Mouse (Mus musculus): ENCODE data around the gene Scml4. TPM values are rescaled to one million over a fixed set of nuclear protein-coding genes. Genes with fewer than 3 reads are reported as not detected.
A peak's percentile ranks its signal among the peaks of the same experiment; 100 is the strongest.

The Scml4 gene
- polyA plus RNA-seq, 1 experiment from 2014 or later = 0.66 TPM

GRCm38 (mm10) chr10:42862102-42862740 lies 2.1 kb downstream of the Scml4 start:
- Histone ChIP-seq H3K27me3 (no peaks in the 10 kb centered on the region), H3K4me3 (0 out of 2 replicates have a peak overlapping the region, but pooled peaks have one; percentile 5), H3K4me1 (replicated peaks) (peaks cover 17% of the 10 kb centered on the region; the same call in 1 of the 2 replicates), H3K9ac (peak overlapping the region; percentile 3; the same call in 1 of the 2 replicates), H3K36me3 (no peaks in the 10 kb centered on the region), H3K4me2 (peak overlapping the region; percentile 41), H3K9me3 (replicated peaks) (no peaks in the 10 kb centered on the region), H3K27ac (no peak overlapping the region)
- ATAC-seq (replicated peaks; ENCODE audit: insufficient number of reproducible peaks, insufficient read depth, low FRiP score, low read depth) = no peak
- WGBS = 54% methylated on average over 13 of the region's 13 CpGs

GRCm38 (mm10) chr10:42862806-42863205 lies 2.6 kb downstream of the Scml4 start:
- peaks cover 17% of the 10 kb centered on the region; the same call in 1 of the 2 replicates for H3K4me1 ChIP-seq (replicated peaks)
- WGBS = 61% methylated on average over 4 of the region's 4 CpGs
- H3K4me3 ChIP-seq = no peak overlapping the region
- no peaks in the 10 kb centered on the region for H3K36me3 ChIP-seq
- no peak overlapping the region; the same call in 1 of the 2 replicates for H3K4me2 ChIP-seq
- no peak for ATAC-seq (replicated peaks; ENCODE audit: insufficient number of reproducible peaks, insufficient read depth, low FRiP score, low read depth)
- no peak overlapping the region for H3K27ac ChIP-seq
- H3K9ac ChIP-seq = no peak overlapping the region
- H3K27me3 ChIP-seq = no peaks in the 10 kb centered on the region
- no peaks in the 10 kb centered on the region for H3K9me3 ChIP-seq (replicated peaks)

GRCm38 (mm10) chr10:42863621-42864391 lies 3.6 kb downstream of the Scml4 start:
- peak overlapping the region; percentile 17; the same call in 1 of the 2 replicates for H3K9ac ChIP-seq
- peak overlapping the region; percentile 67 for H3K4me2 ChIP-seq
- H3K27me3 ChIP-seq = no peaks in the 10 kb centered on the region
- peak overlapping the region; percentile 25; the same call in 1 of the 2 replicates for H3K27ac ChIP-seq
- H3K9me3 ChIP-seq (replicated peaks) = no peaks in the 10 kb centered on the region
- H3K4me3 ChIP-seq = peak overlapping the region; percentile 47
- no peaks in the 10 kb centered on the region for H3K36me3 ChIP-seq
- H3K4me1 ChIP-seq (replicated peaks) = peaks cover 17% of the 10 kb centered on the region; the same call in 1 of the 2 replicates
- 0 out of 2 replicates have a peak, but pooled peaks have one; percentile 38 for ATAC-seq (replicated peaks; ENCODE audit: insufficient number of reproducible peaks, insufficient read depth, low FRiP score, low read depth)
- WGBS = 33% methylated on average over 31 of the region's 31 CpGs

- Histone ChIP-seq H3K4me2 (peak overlapping the region; percentile 67), H3K27me3 (no peaks in the 10 kb centered on the region), H3K9me3 (replicated peaks) (no peaks in the 10 kb centered on the region), H3K36me3 (no peaks in the 10 kb centered on the region), H3K9ac (no peak overlapping the region), H3K4me3 (no peak overlapping the region), H3K27ac (peak overlapping the region; percentile 25; the same call in 1 of the 2 replicates), H3K4me1 (replicated peaks) (peaks cover 17% of the 10 kb centered on the region; the same call in 1 of the 2 replicates)
- 33% methylated on average over 5 of the region's 5 CpGs for WGBS
- ATAC-seq (replicated peaks; ENCODE audit: insufficient number of reproducible peaks, insufficient read depth, low FRiP score, low read depth) = no peak
These were observed 4.5 kb downstream of the Scml4 start for GRCm38 (mm10) chr10:42864696-42865095.

GRCm38 (mm10) chr10:42868416-42868815 lies 8.2 kb downstream of the Scml4 start:
- Histone ChIP-seq H3K4me1 (replicated peaks) (peaks cover 11% of the 10 kb centered on the region; the same call in 1 of the 2 replicates), H3K27me3 (no peaks in the 10 kb centered on the region), H3K9ac (no peak overlapping the region), H3K9me3 (replicated peaks) (no peaks in the 10 kb centered on the region), H3K4me3 (no peak overlapping the region), H3K4me2 (no peak overlapping the region), H3K36me3 (no peaks in the 10 kb centered on the region), H3K27ac (no peak overlapping the region)
- no peak for ATAC-seq (replicated peaks; ENCODE audit: insufficient number of reproducible peaks, insufficient read depth, low FRiP score, low read depth)
- WGBS = 85% methylated on average over 9 of the region's 9 CpGs

- no peak overlapping the region for H3K4me3 ChIP-seq
- H3K4me1 ChIP-seq (replicated peaks) = peaks cover 3% of the 10 kb centered on the region; the same call in 1 of the 2 replicates
- ATAC-seq (replicated peaks; ENCODE audit: insufficient number of reproducible peaks, insufficient read depth, low FRiP score, low read depth) = no peak
- no peaks in the 10 kb centered on the region for H3K36me3 ChIP-seq
- H3K27me3 ChIP-seq = no peaks in the 10 kb centered on the region
- no peak overlapping the region for H3K27ac ChIP-seq
- WGBS = 62% methylated on average over 6 of the region's 6 CpGs
- H3K4me2 ChIP-seq = no peak overlapping the region
- H3K9ac ChIP-seq = no peak overlapping the region
- H3K9me3 ChIP-seq (replicated peaks) = no peaks in the 10 kb centered on the region
These were observed 9.3 kb downstream of the Scml4 start for GRCm38 (mm10) chr10:42869467-42869866.

- 72% methylated on average over 15 of the region's 15 CpGs for WGBS
- Histone ChIP-seq H3K4me3 (no peak overlapping the region), H3K4me1 (replicated peaks) (peaks cover 4% of the 10 kb centered on the region; the same call in 1 of the 2 replicates), H3K36me3 (no peaks in the 10 kb centered on the region), H3K4me2 (no peak overlapping the region), H3K27ac (no peak overlapping the region), H3K9me3 (replicated peaks) (no peaks in the 10 kb centered on the region), H3K27me3 (no peaks in the 10 kb centered on the region), H3K9ac (no peak overlapping the region)
- ATAC-seq (replicated peaks; ENCODE audit: insufficient number of reproducible peaks, insufficient read depth, low FRiP score, low read depth) = no peak
These were observed 12.3 kb downstream of the Scml4 start for GRCm38 (mm10) chr10:42872269-42873010.

- Histone ChIP-seq H3K36me3 (no peaks in the 10 kb centered on the region), H3K27ac (no peak overlapping the region), H3K4me2 (no peak overlapping the region), H3K27me3 (no peaks in the 10 kb centered on the region), H3K4me1 (replicated peaks) (peaks cover 4% of the 10 kb centered on the region; the same call in 1 of the 2 replicates), H3K4me3 (no peak overlapping the region), H3K9ac (no peak overlapping the region), H3K9me3 (replicated peaks) (no peaks in the 10 kb centered on the region)
- 74% methylated on average over 7 of the region's 7 CpGs for WGBS
- no peak for ATAC-seq (replicated peaks; ENCODE audit: insufficient number of reproducible peaks, insufficient read depth, low FRiP score, low read depth)
These were observed 13.0 kb downstream of the Scml4 start for GRCm38 (mm10) chr10:42873077-42873595.

GRCm38 (mm10) chr10:42876172-42876571 lies 16.0 kb downstream of the Scml4 start:
- no peak overlapping the region for H3K4me2 ChIP-seq
- peaks cover 4% of the 10 kb centered on the region; the same call in 1 of the 2 replicates for H3K4me1 ChIP-seq (replicated peaks)
- no peak for ATAC-seq (replicated peaks; ENCODE audit: insufficient number of reproducible peaks, insufficient read depth, low FRiP score, low read depth)
- no peak overlapping the region for H3K27ac ChIP-seq
- no peak overlapping the region for H3K4me3 ChIP-seq
- H3K9me3 ChIP-seq (replicated peaks) = no peaks in the 10 kb centered on the region
- 67% methylated on average over 5 of the region's 5 CpGs for WGBS
- no peaks in the 10 kb centered on the region for H3K36me3 ChIP-seq
- no peak overlapping the region for H3K9ac ChIP-seq
- H3K27me3 ChIP-seq = no peaks in the 10 kb centered on the region

- H3K9me3 ChIP-seq (replicated peaks) = no peaks in the 10 kb centered on the region
- no peak overlapping the region for H3K27ac ChIP-seq
- H3K9ac ChIP-seq = no peak overlapping the region
- no peak overlapping the region for H3K4me3 ChIP-seq
- no peak overlapping the region for H3K4me2 ChIP-seq
- H3K27me3 ChIP-seq = no peaks in the 10 kb centered on the region
- whole genome bisulfite sequencing = 63% methylated on average over 5 of the region's 5 CpGs
- H3K4me1 ChIP-seq (replicated peaks) = peaks cover 4% of the 10 kb centered on the region; the same call in 1 of the 2 replicates
- H3K36me3 ChIP-seq = no peaks in the 10 kb centered on the region
- ATAC-seq (replicated peaks; ENCODE audit: insufficient number of reproducible peaks, insufficient read depth, low FRiP score, low read depth) = no peak
These were observed 19.1 kb downstream of the Scml4 start for GRCm38 (mm10) chr10:42879269-42879681.

GRCm38 (mm10) chr10:42879682-42880081 lies 19.5 kb downstream of the Scml4 start:
- no peak overlapping the region for H3K4me3 ChIP-seq
- ATAC-seq (replicated peaks; ENCODE audit: insufficient number of reproducible peaks, insufficient read depth, low FRiP score, low read depth) = no peak
- H3K27ac ChIP-seq = no peak overlapping the region
- no peak overlapping the region for H3K9ac ChIP-seq
- H3K4me1 ChIP-seq (replicated peaks) = peaks cover 4% of the 10 kb centered on the region; the same call in 1 of the 2 replicates
- no peaks in the 10 kb centered on the region for H3K9me3 ChIP-seq (replicated peaks)
- WGBS = 51% methylated on average over 5 of the region's 5 CpGs
- H3K27me3 ChIP-seq = no peaks in the 10 kb centered on the region
- no peaks in the 10 kb centered on the region for H3K36me3 ChIP-seq
- no peak overlapping the region for H3K4me2 ChIP-seq
